Mouse (Mus musculus) gastrocnemius, adult 8-10 months (tissue): Measurements from ENCODE around the gene Gm10306. TPM values are rescaled to one million over a fixed set of nuclear protein-coding genes. Genes with fewer than 3 reads are reported as not detected.

Experiments
- DNase-seq, 2 experiments: peaks; one replicate each; pipeline ENCODE4 v3.0.0; 2022; ENCODE audit warnings: low spot score in 2 of 2
- total RNA-seq, 4 experiments: library from RNA; stranded (reverse); gene quantifications; 2 replicates each; pipeline ENCODE4 v1.2.4; 2022

Gm10306 gene
- not detected for total RNA-seq

GRCm38 (mm10) chr4:94556265-94557054 is at the start of gene Gm10306, which contains the start of gene Caap1:
TSS of gene Gm10306 (plus strand) at chr4:94556546.
TSS of gene Caap1 (minus strand) at chr4:94556796.
- DNase-seq, result peak; percentile 79 to 86

DNA sequence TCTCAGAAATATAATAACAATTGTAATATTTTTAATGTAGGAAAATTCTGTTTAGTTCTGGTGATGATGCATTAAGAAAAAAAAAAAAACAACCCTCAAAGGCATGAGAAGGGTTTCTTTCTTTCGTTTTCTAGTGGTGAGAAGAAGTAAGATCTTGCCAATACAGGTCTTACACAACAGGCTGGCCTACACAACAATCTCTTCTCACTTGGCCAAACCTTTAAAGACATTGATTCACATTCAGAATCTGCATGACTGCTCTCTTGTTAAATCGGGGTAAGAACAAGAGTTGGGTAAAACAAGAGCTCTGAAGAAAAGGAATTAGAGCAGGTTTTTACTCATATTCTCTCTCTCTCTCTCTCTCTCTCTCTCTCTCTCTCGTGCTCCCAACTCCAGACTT is 41.0 kb upstream of the Gm10306 start:
- DNase-seq, result no peak

DNA sequence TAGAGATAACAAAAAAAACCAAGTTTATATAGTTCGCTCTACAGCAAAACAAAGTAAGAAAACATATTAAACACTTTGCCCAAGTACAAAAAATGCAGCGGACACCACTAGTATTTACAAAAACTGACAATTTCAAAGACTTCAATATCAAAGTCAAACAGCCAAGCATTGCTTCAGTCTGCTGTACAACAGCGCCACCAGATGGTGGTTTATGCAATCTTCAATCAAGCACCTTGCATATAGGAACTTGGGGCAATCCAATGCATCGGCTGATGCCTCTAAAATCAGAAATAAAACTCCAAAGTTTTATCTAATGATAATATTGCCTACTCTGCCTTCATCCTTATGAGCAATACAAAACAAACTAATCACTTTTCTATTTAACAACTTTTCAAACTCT is 38.7 kb upstream of the Gm10306 start:
- no peak for DNase-seq

- no peak for DNase-seq
These were observed 33.0 kb upstream of the Gm10306 start for GRCm38 (mm10) chr4:94523321-94523720.

GRCm38 (mm10) chr4:94529448-94529847 is 26.9 kb upstream of the Gm10306 start:
- no peak for DNase-seq

DNA sequence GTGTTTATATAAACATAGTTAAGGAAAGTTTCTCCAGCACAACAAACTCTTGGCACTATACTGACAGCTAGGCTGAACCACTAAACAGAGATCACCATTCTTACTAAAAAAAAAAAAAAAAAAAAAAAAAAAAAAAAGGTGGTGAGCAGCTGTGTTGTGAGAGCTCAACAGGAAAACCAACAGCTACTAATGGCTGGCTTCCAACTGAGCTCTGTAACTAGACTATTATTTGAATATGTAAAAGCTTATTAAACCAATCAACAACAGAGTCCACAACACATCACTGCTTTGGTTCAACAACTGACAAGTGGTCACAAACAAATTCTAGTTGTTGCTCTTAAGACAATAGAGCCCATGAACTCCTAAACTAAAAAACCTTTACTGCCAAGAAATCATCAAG is 23.1 kb upstream of the Gm10306 start:
- DNase-seq, result no peak

GRCm38 (mm10) chr4:94543041-94543440 is 13.3 kb upstream of the Gm10306 start:
- no peak for DNase-seq

- no peak for DNase-seq
These were observed 12.0 kb upstream of the Gm10306 start for GRCm38 (mm10) chr4:94544321-94544720.

DNA sequence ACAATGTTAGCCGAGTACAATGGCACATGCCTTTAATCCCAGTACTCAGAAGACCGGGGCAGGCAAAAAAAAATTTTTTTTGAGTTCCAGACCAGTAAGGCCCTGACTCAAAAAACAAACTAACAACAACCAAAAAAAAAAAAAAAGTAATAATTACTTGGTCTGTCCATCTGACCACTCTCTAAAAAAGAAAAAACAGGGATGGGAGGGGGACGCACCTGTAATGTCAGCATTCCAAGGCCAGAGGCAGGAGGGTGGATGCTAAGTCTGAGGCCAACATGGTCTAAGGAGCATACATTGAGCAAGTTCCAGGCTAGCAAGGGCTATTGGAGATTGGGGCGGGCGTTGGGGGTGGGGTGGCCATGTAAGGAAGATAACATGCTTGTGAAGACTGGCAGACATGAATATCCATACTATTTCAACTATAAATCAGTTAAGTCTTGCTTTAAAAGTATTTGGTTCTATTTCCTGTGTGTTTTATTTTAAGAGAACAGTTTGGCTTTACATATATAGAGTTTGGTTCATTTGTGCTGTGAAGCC is 1.3 kb upstream of the Gm10306 start:
- DNase-seq, result no peak

GRCm38 (mm10) chr4:94557145-94557544 is 799 bp downstream of the Gm10306 start:
- no peak for DNase-seq

- no peak for DNase-seq
These were observed 2.9 kb downstream of the Gm10306 start for GRCm38 (mm10) chr4:94559266-94559665.

DNA sequence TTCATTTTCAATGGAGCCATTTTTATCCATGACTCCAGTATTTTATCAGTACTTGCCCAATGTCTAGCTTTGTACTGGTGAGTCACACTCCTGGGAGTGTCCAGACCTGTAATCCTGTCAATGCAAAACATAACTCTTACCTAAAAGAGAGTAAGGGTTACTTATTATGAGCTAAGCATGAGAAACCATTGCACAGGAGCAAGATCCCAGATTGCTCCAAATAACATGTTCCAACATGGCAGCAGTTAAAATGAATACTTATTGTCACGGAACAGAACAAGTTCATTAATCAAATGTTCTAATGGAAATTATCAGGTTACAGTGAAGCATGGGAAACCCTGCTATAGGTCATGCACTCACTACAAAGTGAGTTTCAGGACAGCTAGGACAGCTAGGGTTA is 4.0 kb downstream of the Gm10306 start:
- no peak for DNase-seq

DNA sequence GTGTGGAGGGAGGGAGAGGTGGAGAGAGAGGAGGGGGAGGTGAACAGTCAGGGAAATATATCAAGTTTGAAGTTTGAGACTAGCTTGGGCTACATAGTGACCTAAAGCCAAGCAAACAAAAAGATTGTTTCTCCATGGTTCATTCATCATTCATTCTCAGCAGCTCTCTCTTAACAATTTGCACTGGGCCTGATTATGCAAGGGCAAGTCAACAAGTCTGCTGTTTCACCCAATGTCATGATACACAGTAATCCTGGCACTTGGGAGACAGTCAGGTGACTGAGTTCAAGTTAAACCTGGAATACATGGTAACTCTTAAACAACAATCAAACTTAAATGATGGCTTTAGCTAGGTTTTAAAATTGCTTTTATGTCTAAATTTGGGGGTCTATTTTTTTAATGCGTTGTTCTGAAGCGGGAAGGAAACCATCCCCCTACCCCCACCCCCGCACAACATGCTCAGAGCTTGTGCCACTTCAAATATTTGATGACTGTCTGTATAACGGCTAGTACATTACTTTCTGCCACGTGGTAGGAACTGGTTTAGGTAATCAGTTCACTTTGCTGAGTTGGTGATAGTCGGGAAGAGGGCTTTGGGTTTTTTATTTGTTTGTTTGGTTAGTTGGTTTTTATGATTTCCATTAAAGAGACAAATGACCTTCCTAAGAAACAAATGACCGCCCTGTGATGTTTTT is 5.8 kb downstream of the Gm10306 start:
- DNase-seq, result no peak

DNA sequence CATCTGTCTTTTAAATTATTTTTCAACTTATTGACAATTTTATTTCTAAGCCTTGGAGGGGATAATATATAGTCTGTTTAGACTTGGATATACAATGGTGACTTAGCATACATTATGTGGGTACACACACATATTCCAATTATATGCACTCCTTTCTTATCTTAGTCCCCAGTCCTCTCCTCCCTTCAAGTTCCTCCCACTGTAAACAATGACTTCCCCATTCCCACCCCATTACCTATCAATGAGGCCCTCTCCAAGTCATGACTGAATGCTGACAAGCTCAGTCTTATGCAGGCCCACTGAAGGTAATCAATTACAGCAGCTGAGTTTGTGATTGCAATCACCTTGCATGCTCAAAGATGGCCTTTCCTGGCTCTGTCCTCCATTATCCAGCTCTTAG is 8.0 kb downstream of the Gm10306 start:
- DNase-seq, result no peak

- no peak for DNase-seq
These were observed 16.3 kb downstream of the Gm10306 start for GRCm38 (mm10) chr4:94572677-94573076.

GRCm38 (mm10) chr4:94591765-94592381 is 35.5 kb downstream of the Gm10306 start:
- no peak for DNase-seq

DNA sequence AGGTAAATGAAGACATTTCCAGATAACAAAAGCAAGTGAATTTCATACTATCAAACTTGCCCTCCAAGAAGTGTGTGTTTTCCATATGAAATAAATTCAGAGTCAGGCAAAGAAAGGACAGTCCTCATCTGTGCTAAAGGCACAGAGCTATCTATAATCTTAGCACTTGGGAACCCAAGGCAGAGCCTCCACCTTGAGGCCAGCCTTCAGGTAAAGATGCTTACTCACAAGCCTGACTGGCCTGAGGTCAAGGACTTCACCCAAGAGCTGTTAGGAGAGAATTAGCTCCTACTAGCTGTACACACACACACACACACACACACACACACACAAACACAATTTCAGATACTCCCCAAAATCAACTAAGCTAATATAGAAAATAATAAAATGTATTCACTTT is 36.4 kb downstream of the Gm10306 start:
- no peak for DNase-seq

GRCm38 (mm10) chr4:94601395-94601794 is 45.0 kb downstream of the Gm10306 start:
- no peak for DNase-seq

DNA sequence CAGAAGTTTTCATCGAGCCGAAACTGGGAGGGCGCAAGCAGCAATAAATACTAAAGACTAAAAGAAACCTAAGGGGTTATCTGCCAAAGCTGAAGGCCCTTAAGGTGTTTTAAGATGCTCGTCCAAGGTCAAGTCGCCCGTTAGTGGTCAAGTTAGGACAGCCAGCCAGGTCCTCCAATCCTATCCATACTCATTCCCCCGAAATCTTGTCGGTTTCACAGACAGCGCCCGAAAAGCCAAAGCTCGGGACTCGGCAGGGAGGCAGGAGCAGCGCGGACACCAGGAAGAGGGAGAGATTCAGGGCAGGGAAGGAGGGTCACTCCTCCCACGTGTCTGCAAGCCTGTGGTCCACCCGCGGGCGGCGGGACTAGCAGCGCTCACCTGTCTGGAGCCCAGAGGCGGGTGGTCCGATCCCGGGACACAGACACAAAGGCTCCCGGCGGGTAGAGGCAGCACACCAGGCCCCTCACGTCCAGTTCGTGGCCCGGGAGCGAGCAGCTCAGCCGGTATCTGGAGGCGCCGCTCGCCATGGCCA is 46.2 kb downstream of the Gm10306 start:
- no peak for DNase-seq

DNA sequence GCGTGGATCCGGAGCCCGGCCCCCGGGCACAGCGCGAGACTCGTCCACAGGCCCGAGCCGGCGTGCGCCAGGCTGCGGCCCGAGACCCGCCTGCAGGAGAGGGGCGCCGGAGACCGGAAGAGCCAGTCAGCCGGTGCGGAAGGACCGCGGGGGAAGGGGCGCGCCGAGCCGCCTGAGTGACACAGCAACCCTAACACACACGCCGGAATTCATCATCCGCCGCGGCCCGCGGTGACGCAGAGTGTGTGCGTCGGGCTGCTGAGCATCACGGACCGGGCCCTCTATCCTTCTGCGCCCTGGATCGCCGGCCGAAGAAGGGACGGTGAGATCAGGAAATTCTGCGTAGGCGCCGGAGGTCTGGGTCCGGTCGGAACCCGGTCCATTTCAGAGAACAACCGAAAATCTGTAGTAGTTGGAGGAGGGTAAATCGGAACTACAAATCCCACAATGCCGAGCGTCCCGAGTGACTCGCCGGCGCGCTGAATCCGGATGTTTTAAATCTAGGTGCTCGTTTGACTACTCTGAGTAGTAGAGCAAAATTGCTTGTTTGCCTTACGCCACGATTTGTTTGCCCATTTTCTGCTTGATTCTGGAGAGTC is 46.8 kb downstream of the Gm10306 start, which contains the start of gene Plaa:
Gene Plaa (minus strand): TSS at position 214 of the 599 bp plus-strand sequence.
- DNase-seq, result peak; percentile 77 to 81

DNA sequence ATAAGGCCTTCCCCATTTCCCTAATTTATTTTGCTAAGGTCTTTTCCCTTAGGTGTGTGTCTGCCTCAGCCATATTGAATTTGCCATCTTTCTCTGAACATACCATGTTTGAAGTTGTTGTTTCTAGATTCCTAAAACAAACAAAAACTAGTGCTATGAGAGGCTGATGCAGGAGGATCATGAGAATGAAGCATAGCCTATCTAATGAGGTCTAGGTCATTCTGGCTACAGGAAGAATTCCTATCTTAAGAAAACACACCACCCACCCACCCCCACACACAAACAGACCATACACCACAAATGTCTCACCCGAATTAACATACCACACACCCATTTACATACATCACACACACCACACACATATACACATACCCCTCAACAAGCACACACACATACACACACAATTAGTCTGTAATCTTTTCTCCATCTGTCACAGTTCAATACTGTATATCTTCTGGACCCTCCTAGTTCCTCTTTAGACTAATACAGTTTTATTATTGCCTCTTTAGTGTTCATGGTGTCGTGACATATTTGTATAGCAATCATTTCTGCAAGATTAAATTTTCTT is 48.2 kb downstream of the Gm10306 start:
- no peak for DNase-seq
